In genomic region chr17:45814586-45814985, GRCm38 (mm10) we compare ENCODE assay signal across 14 mouse cellular contexts.
DNase-seq lines count a peak whose midpoint lies in the region; ATAC-seq and TF ChIP-seq lines count a peak whose summit lies in the region.
"Had no signal": no experiment of that assay in that cellular context is flagged by ENCODE, and none has a peak within 500 bp of the region (broad histone marks: within the 10 kb centered on the region; RNA-seq: fewer than 3 reads in every experiment).

No protein-coding gene starts in this region.

- no peaks in the 10 kb centered on the region for H3K36me3 ChIP-seq in liver, postnatal 0 days (replicated peaks; ENCODE audit: insufficient read depth, low read length)
- no peaks in the 10 kb centered on the region for H3K36me3 ChIP-seq in embryonic facial prominence, embryonic 11.5 days (replicated peaks; ENCODE audit: control insufficient read depth, insufficient read depth, low read depth, low read length)
- no peaks in the 10 kb centered on the region for H3K36me3 ChIP-seq in intestine, postnatal 0 days (ENCODE audit: control insufficient read depth, insufficient read depth)
- no peaks in the 10 kb centered on the region for H3K36me3 ChIP-seq in kidney, adult 2 months (ENCODE audit: control insufficient read depth, insufficient read depth, low read length)
- H3K36me3 ChIP-seq: G1E had no signal

- intact Hi-C loops in left cerebral cortex, postnatal 36 days (cut with DNase I), result no loop called here

- no peaks in the 10 kb centered on the region for H3K9me3 ChIP-seq in liver, postnatal 0 days (ENCODE audit: low read length)
- no peaks in the 10 kb centered on the region for H3K9me3 ChIP-seq in embryonic facial prominence, embryonic 11.5 days (replicated peaks; ENCODE audit: control insufficient read depth, low read length)
- no peaks in the 10 kb centered on the region for H3K9me3 ChIP-seq in intestine, postnatal 0 days (ENCODE audit: control insufficient read depth)
- H3K9me3 ChIP-seq: G1E had no signal

- no peak overlapping the region for H3K4me2 ChIP-seq in liver, postnatal 0 days (ENCODE audit: low read depth, low read length)
- no peak overlapping the region for H3K4me2 ChIP-seq in embryonic facial prominence, embryonic 11.5 days (ENCODE audit: low read depth, low read length)
- no peak overlapping the region for H3K4me2 ChIP-seq in intestine, postnatal 0 days (replicated peaks; ENCODE audit: low read depth)

- DNase-seq in liver (peak; percentile 11), ZHBTc4 (ENCODE audit: low read depth, low spot score) (peak; percentile 41)
- no peak for DNase-seq in liver, postnatal 0 days
- DNase-seq in embryonic facial prominence, embryonic 11.5 days (ENCODE audit: low spot score), result peak; percentile 44
- DNase-seq in right cerebral cortex, postnatal 36 days (ENCODE audit: low spot score in 2 of 2), result no peak
- no peak for DNase-seq in left cerebral cortex, postnatal 36 days (ENCODE audit: low spot score in 2 of 2)
- DNase-seq in kidney, adult 2 months, result no peak
- DNase-seq: adrenal gland, adult 2 months; cerebellum, adult 11 months; right cerebral cortex, postnatal 25 days had no signal

- no peaks in the 10 kb centered on the region; the same call in 1 of the 2 replicates for H3K4me1 ChIP-seq in liver, postnatal 0 days (ENCODE audit: insufficient read depth)
- no peaks in the 10 kb centered on the region for H3K4me1 ChIP-seq in embryonic facial prominence, embryonic 11.5 days (ENCODE audit: control insufficient read depth, insufficient read depth, low read length)
- 0 out of 2 replicates have a peak, but pooled peaks cover 4% of the 10 kb centered on the region for H3K4me1 ChIP-seq in intestine, postnatal 0 days (replicated peaks; ENCODE audit: control insufficient read depth, insufficient read depth, low read length)
- no peaks in the 10 kb centered on the region for H3K4me1 ChIP-seq in kidney, adult 2 months (ENCODE audit: control insufficient read depth, insufficient read depth, low read length)

- H3K9ac ChIP-seq in liver, postnatal 0 days (replicated peaks), result no peak overlapping the region
- 0 out of 2 replicates have a peak overlapping the region, but pooled peaks have one; percentile 13 for H3K9ac ChIP-seq in embryonic facial prominence, embryonic 11.5 days (replicated peaks; ENCODE audit: low read length)
- no peak overlapping the region for H3K9ac ChIP-seq in intestine, postnatal 0 days (ENCODE audit: low read depth, low read length)

- H3K27me3 ChIP-seq in liver, postnatal 0 days (ENCODE audit: insufficient read depth, low read length), result no peaks in the 10 kb centered on the region
- no peaks in the 10 kb centered on the region for H3K27me3 ChIP-seq in embryonic facial prominence, embryonic 11.5 days (ENCODE audit: control insufficient read depth, insufficient read depth, low read length)
- 0 out of 2 replicates have a peak, but pooled peaks cover 3% of the 10 kb centered on the region for H3K27me3 ChIP-seq in intestine, postnatal 0 days (replicated peaks; ENCODE audit: control insufficient read depth, insufficient read depth, low read length)
- H3K27me3 ChIP-seq in kidney, adult 2 months (replicated peaks; ENCODE audit: control insufficient read depth, insufficient read depth, low read length), result no peaks in the 10 kb centered on the region

- 34% methylated on average over 11 of the region's 11 CpGs for WGBS in liver, postnatal 0 days (ENCODE audit: insufficient replicate concordance)
- WGBS in embryonic facial prominence, embryonic 11.5 days, result 18% methylated on average over 11 of the region's 11 CpGs
- 13% methylated on average over 11 of the region's 11 CpGs for WGBS in intestine, postnatal 0 days
- WGBS in kidney, adult 2 months, result 37% methylated on average over 11 of the region's 11 CpGs

- TF ChIP-seq EP300 in liver, postnatal 0 days (IDR thresholded peaks at IDR 0.05; ENCODE audit: low read depth), result no peak

- TF ChIP-seq POLR2A in kidney, adult 2 months (IDR thresholded peaks at IDR 0.05; ENCODE audit: low read depth, low read length), result no peak

- H3K27ac ChIP-seq in liver, postnatal 0 days (ENCODE audit: low read depth), result no peak overlapping the region
- H3K27ac ChIP-seq in embryonic facial prominence, embryonic 11.5 days (replicated peaks; ENCODE audit: low read depth, low read length), result no peak overlapping the region
- no peak overlapping the region for H3K27ac ChIP-seq in intestine, postnatal 0 days (ENCODE audit: low read depth, low read length)
- H3K27ac ChIP-seq in kidney, adult 2 months (ENCODE audit: insufficient read depth, low read depth, low read length), result no peak overlapping the region
- H3K27ac ChIP-seq: left cerebral cortex, adult 2 months had no signal

- ATAC-seq in liver, postnatal 0 days, result no peak
- ATAC-seq in embryonic facial prominence, embryonic 11.5 days (replicated peaks; ENCODE audit: insufficient number of reproducible peaks, low FRiP score, low TSS enrichment, low read depth), result no peak
- ATAC-seq in intestine, postnatal 0 days, result 0 out of 2 replicates have a peak, but pooled peaks have one; percentile 26

- TF ChIP-seq CTCF in liver, postnatal 0 days (IDR thresholded peaks at IDR 0.05; ENCODE audit: low read depth), result no peak
- peak; percentile 20; the same call in 1 of the 2 replicates for TF ChIP-seq CTCF in intestine, postnatal 0 days (IDR thresholded peaks at IDR 0.05; ENCODE audit: low read depth)
- no peak for TF ChIP-seq CTCF in kidney, adult 2 months (conservative IDR thresholded peaks at IDR 0.05; ENCODE audit: insufficient read depth, insufficient read length, low read depth, low read length)

- H3K4me3 ChIP-seq in liver, postnatal 0 days (ENCODE audit: low read depth, low read length), result no peak overlapping the region
- no peak overlapping the region for H3K4me3 ChIP-seq in embryonic facial prominence, embryonic 11.5 days (ENCODE audit: low read depth, low read length)
- no peak overlapping the region for H3K4me3 ChIP-seq in intestine, postnatal 0 days (ENCODE audit: low read depth, low read length)
- no peak overlapping the region for H3K4me3 ChIP-seq in kidney, adult 2 months (ENCODE audit: insufficient read depth, low read depth, low read length)
- H3K4me3 ChIP-seq: left cerebral cortex, adult 2 months; myocyte had no signal

Comparison
In these comparisons a context has a peak if more than half of its experiments do, and no peak if none do; other contexts are left out.
1. DNase-seq: peak in liver (single experiment), ZHBTc4 (single experiment) and embryonic facial prominence, embryonic 11.5 days (single experiment); none in liver, postnatal 0 days (single experiment), right cerebral cortex, postnatal 36 days (0 of 2), left cerebral cortex, postnatal 36 days (0 of 2) and kidney, adult 2 months (single experiment).